Mouse (Mus musculus) forebrain, embryonic 11.5 days (tissue): ENCODE measurements around the gene Tead4. TPM values are rescaled to one million over a fixed set of nuclear protein-coding genes. Genes with fewer than 3 reads are reported as not detected.

ENCODE experiments used
- ATAC-seq: fragments of 200-750 bp; cut with Nextera tagmentation; replicated peaks from 2 replicates; pipeline ENCODE4 v1.8.0; 2017; ENCODE audit warnings: moderate TSS enrichment; ENCODE audit not compliant: low FRiP score
- DNase-seq: peaks from one replicate; pipeline ENCODE4 v3.0.0-alpha.2; 2017; ENCODE audit warnings: low spot score
- H3K27ac ChIP-seq: fragments of 300-500 bp; sonication (generic); 2 replicates; pipeline ENCODE4 v1.5.1; 2014; ENCODE audit warnings: low read depth, low read length
- H3K27me3 ChIP-seq: fragments of 300-500 bp; sonication (generic); 2 replicates; pipeline ENCODE4 v1.6.1; 2014; ENCODE audit warnings: mild to moderate bottlenecking, low read length, mixed read lengths; ENCODE audit not compliant: control insufficient read depth, insufficient read depth
- H3K36me3 ChIP-seq: fragments of 300-500 bp; sonication (generic); 2 replicates; pipeline ENCODE4 v1.6.1; 2014; ENCODE audit warnings: mild to moderate bottlenecking, low read length, moderate library complexity, mixed read lengths; ENCODE audit not compliant: control insufficient read depth, insufficient read depth
- H3K4me1 ChIP-seq: fragments of 300-500 bp; sonication (generic); replicated peaks from 2 replicates; pipeline ENCODE4 v1.6.1; 2014; ENCODE audit warnings: low read length, mixed read lengths; ENCODE audit not compliant: control insufficient read depth, insufficient read depth
- H3K4me2 ChIP-seq: fragments of 300-500 bp; sonication (generic); 2 replicates; pipeline ENCODE4 v1.6.1; 2014; ENCODE audit warnings: low read depth, mild to moderate bottlenecking, low read length, moderate library complexity, mixed read lengths; ENCODE audit not compliant: severe bottlenecking
- H3K4me3 ChIP-seq: fragments of 300-500 bp; sonication (generic); 2 replicates; pipeline ENCODE4 v1.5.1; 2014; ENCODE audit warnings: low read depth, low read length
- H3K9ac ChIP-seq: fragments of 300-500 bp; sonication (generic); 2 replicates; pipeline ENCODE4 v1.6.1; 2014; ENCODE audit warnings: low read length
- H3K9me3 ChIP-seq: fragments of 300-500 bp; sonication (generic); 2 replicates; pipeline ENCODE4 v1.6.1; 2016; ENCODE audit warnings: low read length, mixed read lengths; ENCODE audit not compliant: control insufficient read depth
- WGBS: fragments of 180-500 bp; shearing (Covaris S2); extraction: QIAGEN DNeasy Blood & Tissue Kit; methylation state at CpG from one replicate; pipeline ENCODE4 v1.1.7; 2014; 5-methylcytosine and 5-hydroxymethylcytosine counted together
- polyA plus RNA-seq: library from polyadenylated mRNA; unstranded; fragments of >200 nt; fragmentation: Nextera tagmentation; extraction: Ambion mirVana; gene quantifications from 2 replicates; pipeline ENCODE4 v1.2.1, GENCODE M21; 2014

The Tead4 gene
- polyA plus RNA-seq, 1 experiment from 2014 or later = 1.1 TPM

DNA sequence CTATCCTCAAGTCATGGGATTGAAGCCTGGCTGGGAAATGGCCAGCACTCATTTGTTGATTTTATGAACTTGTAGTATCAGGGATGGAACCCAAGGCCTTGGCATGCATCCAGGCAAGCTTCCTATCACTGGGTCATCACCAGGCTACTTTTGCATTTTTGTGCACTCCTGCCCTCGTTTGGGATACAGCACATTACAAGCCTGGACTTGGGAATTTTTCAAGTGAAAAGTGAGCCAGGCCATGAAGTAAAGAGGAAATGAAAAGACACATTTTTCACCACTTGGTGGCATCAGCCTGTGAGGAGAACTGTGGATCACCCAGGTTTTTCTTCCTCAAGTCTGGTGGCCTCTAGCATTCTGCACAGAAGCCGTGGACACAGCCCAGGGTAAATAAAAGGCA is 117.1 kb downstream of the Tead4 start:
- WGBS = 60% methylated on average over 2 of the region's 2 CpGs
- Histone ChIP-seq H3K27me3 (no peaks in the 10 kb centered on the region), H3K4me3 (no peak overlapping the region), H3K4me2 (no peak overlapping the region), H3K9ac (no peak overlapping the region), H3K27ac (no peak overlapping the region), H3K9me3 (no peaks in the 10 kb centered on the region), H3K36me3 (no peaks in the 10 kb centered on the region), H3K4me1 (no peaks in the 10 kb centered on the region)
- no peak for DNase-seq
- ATAC-seq = no peak

GRCm38 (mm10) chr6:128181176-128181575 is 119.4 kb downstream of the Tead4 start:
- no peak overlapping the region for H3K9ac ChIP-seq
- no peak overlapping the region for H3K4me3 ChIP-seq
- H3K9me3 ChIP-seq = no peaks in the 10 kb centered on the region
- no peaks in the 10 kb centered on the region for H3K27me3 ChIP-seq
- DNase-seq (no peak), ATAC-seq (no peak)
- H3K4me1 ChIP-seq = no peaks in the 10 kb centered on the region
- no peaks in the 10 kb centered on the region for H3K36me3 ChIP-seq
- WGBS = 76% methylated on average over 5 of the region's 5 CpGs
- H3K4me2 ChIP-seq = no peak overlapping the region
- H3K27ac ChIP-seq = no peak overlapping the region

DNA sequence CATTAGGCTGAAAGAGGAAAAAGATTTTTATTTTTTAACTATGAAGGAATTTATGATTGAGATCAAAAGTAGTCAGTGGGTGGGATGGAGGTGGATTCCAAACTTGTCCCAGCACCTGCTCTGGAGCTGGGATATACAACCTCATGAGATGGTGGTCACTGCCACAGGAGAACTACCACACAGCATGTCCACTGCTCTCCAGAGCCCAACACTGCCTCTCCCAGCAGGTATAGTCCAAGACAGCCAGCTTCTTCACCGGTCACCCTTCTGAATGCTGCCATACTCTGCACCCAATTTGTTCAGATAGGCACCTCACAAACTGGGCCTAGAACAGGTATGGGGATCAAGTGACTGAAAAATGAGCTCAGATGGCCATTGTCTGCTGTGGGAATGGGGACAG is 121.0 kb downstream of the Tead4 start:
- no peak overlapping the region for H3K4me2 ChIP-seq
- DNase-seq (no peak), ATAC-seq (no peak)
- H3K9me3 ChIP-seq = no peaks in the 10 kb centered on the region
- WGBS = 100% methylated on average over 1 of the region's 1 CpGs
- no peak overlapping the region for H3K9ac ChIP-seq
- H3K4me3 ChIP-seq = no peak overlapping the region
- H3K27me3 ChIP-seq = no peaks in the 10 kb centered on the region
- H3K36me3 ChIP-seq = no peaks in the 10 kb centered on the region
- H3K27ac ChIP-seq = no peak overlapping the region
- no peaks in the 10 kb centered on the region for H3K4me1 ChIP-seq

- Histone ChIP-seq H3K4me1 (no peaks in the 10 kb centered on the region), H3K4me3 (no peak overlapping the region), H3K36me3 (no peaks in the 10 kb centered on the region), H3K27ac (no peak overlapping the region), H3K9ac (no peak overlapping the region), H3K9me3 (no peaks in the 10 kb centered on the region), H3K27me3 (no peaks in the 10 kb centered on the region), H3K4me2 (no peak overlapping the region)
- DNase-seq = no peak
- ATAC-seq = no peak
- 64% methylated on average over 5 of the region's 5 CpGs for WGBS
Measured at GRCm38 (mm10) chr6:128179247-128179646, 121.4 kb downstream of the Tead4 start.

DNA sequence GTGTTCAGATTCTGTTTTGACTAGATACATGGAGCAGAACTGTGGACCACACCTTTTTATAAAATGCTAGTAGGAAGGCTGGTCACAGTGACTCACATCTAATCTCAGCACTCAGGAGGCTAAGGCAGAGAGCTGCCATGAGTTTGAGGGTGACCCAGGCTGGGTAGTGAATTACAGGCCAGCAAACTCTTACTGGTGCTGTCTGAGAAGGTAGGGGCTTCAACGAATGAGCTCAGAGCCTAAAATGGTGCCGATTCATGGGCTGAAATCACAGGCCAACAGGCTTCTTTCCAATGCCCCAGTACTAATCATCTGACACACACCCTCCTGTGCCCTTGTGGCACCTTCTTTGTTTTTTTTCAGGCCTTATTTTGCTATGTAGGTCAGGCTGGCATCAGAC is 121.9 kb downstream of the Tead4 start:
- H3K27ac ChIP-seq = no peak overlapping the region
- no peaks in the 10 kb centered on the region for H3K36me3 ChIP-seq
- DNase-seq (no peak), ATAC-seq (no peak)
- no peak overlapping the region for H3K4me3 ChIP-seq
- no peaks in the 10 kb centered on the region for H3K27me3 ChIP-seq
- H3K4me1 ChIP-seq = no peaks in the 10 kb centered on the region
- no peak overlapping the region for H3K9ac ChIP-seq
- H3K4me2 ChIP-seq = no peak overlapping the region
- H3K9me3 ChIP-seq = no peaks in the 10 kb centered on the region
- WGBS = 86% methylated on average over 2 of the region's 2 CpGs

Other genes with a start within 250 kb of the Tead4 start
- 34.2 and 39.6 TPM in 2 replicates for gene Tspan9, start 157.2 kb downstream of the Tead4 start, polyA plus RNA-seq
- 17.7 and 23.7 TPM in 2 replicates for gene Tulp3, start 55.0 kb upstream of the Tead4 start, polyA plus RNA-seq
- gene Rhno1, start 62.1 kb upstream of the Tead4 start, polyA plus RNA-seq = 197 and 205 TPM in 2 replicates
- 89.6 and 91.9 TPM in 2 replicates for gene Foxm1, start 62.1 kb upstream of the Tead4 start, polyA plus RNA-seq
- 0.51 and 0.84 TPM in 2 replicates for gene Tex52, start 74.6 kb upstream of the Tead4 start, polyA plus RNA-seq
- not detected in 2 replicates for gene Gm44596, start 74.7 kb upstream of the Tead4 start, polyA plus RNA-seq
- 2.7 and 3.8 TPM in 2 replicates for gene Nrip2, start 98.5 kb upstream of the Tead4 start, polyA plus RNA-seq
- gene Itfg2, start 124.1 kb upstream of the Tead4 start, polyA plus RNA-seq = 34.6 and 35.3 TPM in 2 replicates
- gene Fkbp4, start 137.9 kb upstream of the Tead4 start, polyA plus RNA-seq = 601 and 640 TPM in 2 replicates
- 0.05 TPM in 1 of 2 replicates, not detected in the other for gene Pzp, start 225.9 kb upstream of the Tead4 start, polyA plus RNA-seq